Mouse (Mus musculus) ES-CJ7 (cell line): ENCODE data around the gene Milr1.
"Not testable (repeated sequence)": the region's sequence is repeated elsewhere in the genome, so short reads cannot be mapped to it uniquely, and the experiment has no call there.

Source experiments
- DNase-seq: peaks from one replicate; pipeline ENCODE4 v3.0.0; 2011; ENCODE audit warnings: low read depth, low spot score

Milr1 gene

DNA sequence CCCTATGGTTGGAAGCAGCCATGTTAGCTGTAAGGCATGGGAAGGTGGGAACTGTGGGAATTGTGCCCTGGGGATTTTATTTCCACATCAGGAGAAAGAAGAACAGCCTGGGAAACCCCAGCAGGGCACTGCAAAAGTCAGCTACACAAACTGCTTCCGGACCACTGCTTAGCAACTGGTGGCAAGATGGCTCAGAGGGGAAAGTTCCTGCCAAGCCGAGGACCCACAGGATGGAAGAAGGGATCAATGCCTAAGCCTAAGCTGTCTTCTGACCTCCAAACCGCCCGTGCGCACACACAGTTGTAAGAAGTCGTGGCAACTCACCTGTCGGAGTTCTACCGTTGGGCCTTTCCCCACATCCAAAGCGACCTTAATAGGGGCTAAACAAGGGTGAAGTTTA, 22.0 kb downstream of the Milr1 start:
- no peak for DNase-seq

DNA sequence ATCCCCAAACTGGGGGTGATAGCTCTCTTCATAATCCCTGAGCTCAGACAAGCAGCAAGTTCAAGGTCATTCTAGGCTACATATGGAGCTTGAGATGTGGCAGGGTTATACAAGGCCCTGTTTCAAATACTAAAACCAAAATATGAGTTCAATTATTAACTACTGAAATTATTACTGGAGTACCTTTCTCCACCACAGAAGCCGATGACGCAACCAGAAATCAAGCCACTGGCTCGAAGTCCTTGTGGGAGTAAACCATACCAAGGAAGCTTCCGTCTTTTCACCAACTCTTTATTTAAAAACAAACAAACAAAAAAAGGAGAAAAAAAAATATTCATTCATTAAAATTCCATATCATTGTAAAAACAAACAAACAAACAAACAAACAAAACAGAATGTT, 25.9 kb downstream of the Milr1 start:
- no peak for DNase-seq

DNA sequence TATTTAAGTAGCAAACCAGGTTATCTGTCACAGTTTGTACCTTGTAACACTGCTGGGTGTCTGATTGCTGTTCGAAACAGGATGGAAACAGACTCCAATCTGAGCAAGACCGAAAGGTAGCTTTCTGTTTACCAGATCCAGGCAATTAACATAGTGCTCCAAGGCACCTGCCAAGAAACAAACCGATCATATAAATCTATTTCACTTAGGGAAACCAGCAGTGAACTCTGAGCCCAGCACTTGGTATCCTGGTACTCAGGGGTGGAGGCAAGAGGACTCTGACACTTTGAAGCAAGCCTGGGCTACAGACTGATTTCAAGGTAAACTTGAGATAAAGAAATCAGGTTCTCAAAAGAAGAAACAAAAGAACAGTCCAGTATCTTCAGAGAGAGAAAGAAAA, 26.4 kb downstream of the Milr1 start:
- no peak for DNase-seq

DNA sequence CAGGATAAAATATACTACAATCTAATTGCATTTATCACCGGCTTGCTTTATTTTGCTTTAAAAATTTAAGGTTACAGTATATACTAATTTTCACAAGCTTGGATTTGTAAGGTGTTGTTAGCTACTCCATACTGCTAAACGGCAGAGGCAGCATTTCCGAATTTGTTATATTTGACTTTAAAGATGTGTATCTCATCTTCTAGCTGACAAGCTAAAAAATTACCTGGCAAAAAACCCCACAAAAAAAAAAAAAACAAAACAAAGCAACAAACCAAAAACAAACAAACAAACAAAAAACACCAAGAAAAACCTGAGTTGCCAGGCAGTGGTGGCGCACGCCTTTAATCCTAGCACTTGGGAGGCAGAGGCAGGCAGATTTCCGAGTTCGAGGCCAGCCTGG, 27.1 kb downstream of the Milr1 start:
- DNase-seq, result no peak

DNA sequence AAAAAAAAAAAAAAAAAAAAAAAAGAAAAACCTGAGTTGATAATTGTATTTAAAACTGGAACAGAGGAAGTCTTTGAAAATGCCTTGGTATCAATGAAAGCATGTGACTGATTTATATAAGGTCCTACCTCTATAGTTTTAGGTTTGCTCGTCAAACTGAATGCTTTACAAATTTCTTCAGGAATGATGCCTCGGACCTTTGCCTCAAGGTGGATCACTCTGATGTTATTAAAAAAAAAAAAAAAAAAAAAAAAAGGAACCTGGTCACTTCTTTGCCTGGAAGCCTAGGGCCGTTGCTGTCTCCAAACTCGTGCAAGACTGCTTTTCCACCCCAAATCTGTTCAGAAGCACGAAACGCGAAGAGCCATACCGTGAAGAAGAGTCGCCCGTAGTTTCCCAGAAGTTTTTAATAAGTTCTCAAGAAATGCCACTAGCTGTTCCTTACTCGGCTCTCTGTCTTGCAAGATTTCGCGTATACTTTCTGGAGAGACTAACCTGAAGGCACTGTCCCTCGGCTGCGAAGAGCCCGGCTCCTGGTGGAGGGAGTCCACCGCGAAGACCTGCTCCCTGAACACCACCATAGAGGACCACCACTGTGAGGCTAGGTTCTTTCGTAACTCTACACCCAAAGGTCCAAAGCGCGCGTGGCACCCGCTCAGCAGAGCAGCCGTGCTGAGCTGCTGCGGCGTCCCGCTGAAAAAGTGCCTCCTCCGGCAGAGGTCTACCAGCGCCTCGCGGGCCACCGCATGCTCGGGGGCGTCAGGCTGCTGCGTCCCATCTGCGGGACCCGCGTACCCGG, 27.8 kb downstream of the Milr1 start:
- no peak for DNase-seq

DNA sequence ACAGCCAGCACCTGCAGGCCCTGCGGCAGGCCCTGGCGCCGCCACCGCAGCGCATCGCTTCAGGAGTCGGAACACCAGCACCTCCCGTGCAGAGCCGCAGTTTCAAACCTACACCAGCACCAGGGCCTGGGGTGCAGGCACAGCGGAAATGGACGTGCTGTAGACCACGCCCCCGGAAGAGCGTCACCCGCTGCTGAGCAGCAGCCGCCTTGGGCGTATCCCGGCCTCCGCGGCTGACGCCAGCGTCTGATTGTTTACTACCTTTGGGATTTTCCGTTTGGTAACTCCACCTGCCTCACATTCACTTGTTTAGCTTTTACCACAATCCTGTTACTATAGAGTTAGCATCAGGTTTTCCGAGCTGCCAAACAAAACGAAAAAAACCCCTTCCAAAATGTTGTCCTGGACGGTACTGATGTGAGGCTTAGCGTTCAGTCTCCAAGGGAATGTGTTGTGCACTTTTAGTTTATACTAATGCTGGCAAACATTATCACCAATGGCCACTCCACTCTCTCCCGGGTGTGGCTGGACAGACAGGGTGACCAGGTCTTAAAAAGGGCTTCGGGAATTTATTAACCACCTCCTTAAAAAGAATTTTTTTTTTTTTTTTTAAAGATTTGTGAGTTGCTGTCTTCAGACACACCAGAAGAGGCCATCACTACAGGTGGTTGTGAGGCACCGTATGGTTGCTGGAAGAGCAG, 28.5 kb downstream of the Milr1 start, which contains the start of gene Polg2:
Gene Polg2 (minus strand): TSS at position 150 of the 701 bp plus-strand sequence.
- peak; percentile 94 for DNase-seq

DNA sequence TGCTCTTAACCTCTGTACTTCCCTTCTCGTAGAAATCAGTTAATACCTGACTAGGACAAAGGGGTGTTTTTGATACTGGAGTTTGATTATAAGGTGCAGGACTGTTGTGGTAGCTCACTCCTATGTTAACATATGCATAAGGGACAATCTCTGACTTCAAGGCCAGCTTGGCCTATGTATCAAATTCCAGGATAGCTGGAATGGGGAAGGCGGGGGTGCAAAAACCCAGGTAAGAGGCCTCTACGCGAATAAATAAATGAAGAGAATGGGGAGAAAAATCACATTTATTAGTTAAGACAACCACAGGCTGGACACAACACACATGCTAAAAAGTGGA, 29.0 kb downstream of the Milr1 start:
- no peak for DNase-seq

DNA sequence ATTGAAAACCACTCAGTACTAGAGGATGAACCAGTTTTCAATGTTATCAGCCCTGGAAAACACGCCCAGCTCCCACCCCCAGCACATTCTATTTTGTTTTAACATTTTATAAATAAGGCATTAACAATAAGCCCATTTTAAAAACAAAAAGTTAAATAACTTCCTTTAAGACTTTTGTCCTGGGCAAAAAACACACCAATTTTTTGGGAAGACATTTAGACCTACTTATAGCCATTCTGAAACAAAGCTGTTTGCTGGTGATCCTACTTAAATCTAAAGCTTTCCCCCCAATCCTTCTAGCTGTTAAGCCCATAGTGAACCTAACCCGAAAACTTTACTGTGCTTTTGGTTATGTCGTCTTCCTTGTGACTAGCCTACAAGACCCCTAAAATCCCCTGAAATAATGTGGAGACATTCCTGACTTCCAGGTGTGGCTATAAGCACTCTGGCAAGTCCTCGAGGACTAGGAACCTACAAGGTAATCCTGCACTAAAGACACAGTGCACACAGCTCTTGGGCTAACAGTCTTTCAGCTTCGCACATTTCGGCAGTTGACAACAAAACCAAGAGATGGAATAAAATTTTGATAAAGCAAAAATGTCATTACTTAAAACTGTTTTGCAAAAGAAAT, 29.7 kb downstream of the Milr1 start:
- DNase-seq, result no peak

DNA sequence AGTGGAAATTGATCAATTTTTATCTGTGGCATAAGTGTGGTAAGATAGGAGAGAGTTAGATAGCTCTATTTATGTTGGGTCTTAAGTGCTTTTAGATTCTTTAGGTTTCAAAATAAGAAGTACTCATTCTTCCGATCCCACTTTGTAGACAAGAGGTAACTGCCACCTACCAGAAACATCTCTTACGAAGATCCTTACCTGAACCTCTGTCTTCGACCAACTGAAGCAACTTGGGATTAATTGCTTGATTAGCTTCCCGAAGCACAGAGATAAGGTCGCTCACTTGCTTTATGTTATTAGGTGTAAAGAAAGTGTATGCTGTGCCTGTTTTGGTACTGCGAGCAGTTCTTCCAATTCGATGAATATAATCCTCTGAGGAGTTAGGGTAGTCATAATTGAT, 31.2 kb downstream of the Milr1 start:
- not testable (repeated sequence) for DNase-seq

DNA sequence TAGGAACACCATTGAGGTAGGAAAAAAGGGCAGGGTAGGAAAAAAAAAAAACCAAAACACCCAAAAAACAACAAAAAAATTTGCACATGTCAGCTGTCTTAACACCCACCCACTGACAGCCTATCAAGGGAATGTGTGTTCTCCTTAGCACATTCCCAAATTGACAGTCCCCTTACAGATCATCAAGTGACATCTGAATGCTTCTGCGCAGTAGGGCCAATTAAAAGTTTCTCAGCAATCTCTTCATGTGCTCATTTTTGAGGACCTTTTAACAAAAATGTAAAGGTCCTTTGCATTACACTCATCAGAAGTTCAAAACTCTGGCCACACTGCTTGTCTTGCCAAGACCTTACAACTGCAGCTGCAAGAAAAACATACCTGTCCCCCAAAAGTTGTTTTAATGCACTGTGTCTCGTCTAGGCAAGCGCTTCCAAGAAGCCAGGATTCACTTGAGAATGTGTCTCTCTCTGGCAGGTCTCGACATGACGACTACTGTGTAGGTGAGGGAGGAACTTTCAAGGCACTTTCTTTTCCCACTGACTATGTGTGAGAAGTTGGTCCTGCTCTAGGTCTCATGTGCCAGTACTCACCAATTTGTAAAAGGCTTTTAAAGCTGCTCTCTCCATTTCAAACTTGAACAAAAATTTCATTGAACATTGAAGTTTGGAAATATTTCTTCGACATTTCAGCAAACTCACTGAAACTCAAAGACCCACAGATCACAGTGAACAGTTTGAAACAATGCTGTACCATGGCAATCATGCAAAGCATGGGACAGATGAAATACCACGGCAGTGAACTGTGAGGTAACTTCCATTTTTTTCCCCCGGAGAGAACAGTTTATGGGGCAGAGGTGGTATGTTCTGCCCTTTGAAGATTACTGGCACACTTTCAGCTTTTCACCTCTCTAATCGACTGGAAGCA, 32.1 kb downstream of the Milr1 start:
- no peak for DNase-seq

DNA sequence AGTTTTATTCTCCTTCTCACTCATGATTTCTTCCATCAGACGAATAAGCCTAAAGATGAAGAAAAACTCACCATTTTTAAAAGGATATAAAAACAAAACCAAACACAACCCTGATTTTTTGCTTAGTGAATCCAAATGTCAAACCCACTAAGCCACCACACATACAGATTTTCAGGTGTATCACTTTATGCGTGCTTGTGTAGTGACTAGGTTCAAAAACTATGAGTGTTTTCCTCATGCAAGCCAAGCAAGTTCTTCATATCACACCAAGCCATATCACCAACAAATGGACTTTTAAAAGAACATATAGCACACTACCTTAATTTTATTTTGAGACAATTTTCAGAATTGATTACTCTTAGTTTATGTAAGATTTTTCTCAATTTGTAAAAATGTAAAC, 33.5 kb downstream of the Milr1 start:
- DNase-seq, result no peak

DNA sequence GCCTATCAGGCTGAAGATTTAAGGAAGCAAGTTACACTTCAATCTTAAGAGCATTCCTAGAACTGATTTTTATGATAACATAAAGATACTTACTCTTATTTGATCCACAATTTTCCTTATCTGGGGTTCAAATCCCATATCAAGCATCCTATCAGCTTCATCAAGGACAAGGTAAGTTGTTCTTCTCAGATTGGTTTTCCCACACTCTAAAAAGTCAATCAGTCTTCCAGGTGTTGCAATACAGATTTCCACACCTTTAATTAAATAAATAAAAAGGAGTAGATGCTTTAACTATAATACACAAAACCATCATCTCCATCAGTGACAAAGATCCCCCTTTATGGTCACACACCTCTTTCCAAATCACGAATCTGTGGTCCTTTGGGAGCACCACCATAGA, 34.0 kb downstream of the Milr1 start:
- no peak for DNase-seq

DNA sequence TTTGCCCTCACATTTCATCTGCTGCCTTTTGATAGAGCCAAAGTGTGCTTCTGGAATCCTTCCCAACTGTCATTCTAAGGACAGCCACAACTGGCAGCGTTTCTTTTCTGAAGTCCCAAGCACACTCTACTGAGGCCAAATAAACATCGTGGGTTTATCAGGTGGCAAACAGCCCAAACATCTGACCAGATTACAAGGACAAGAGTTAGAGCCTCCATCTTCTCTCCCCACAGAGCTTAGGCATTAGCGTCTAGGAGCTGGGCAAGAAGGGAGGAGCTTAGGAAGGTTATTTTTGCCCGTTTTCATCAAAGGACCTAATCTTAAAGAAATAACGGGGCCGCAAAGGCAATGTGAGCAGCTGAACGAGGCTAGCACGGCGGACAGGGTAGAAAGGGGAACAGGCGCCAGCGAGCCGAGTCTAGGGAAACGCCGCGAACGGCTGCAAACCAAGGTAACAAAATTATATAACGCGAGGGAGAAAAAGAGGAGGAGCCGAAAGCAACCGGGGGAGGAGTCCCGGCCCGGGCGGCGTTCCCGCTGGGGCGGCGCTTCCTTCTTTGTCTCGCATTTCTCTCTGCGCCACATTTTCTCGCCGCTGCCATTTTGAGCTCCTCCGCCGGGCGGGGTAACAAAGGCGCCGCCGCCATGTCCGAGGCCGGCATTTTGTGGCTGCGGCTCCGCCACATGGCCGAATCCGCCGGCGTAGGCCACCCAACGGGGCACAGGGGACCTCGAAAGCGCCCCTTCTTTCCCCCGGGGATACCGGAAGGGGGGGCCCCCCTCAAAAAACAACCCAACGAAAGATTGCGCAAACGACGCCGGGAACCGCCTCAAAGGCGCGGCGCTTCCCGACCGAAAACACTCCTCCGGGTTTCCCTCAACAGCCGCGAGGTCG, 36.4 kb downstream of the Milr1 start:
- peak; percentile 81 for DNase-seq

DNA sequence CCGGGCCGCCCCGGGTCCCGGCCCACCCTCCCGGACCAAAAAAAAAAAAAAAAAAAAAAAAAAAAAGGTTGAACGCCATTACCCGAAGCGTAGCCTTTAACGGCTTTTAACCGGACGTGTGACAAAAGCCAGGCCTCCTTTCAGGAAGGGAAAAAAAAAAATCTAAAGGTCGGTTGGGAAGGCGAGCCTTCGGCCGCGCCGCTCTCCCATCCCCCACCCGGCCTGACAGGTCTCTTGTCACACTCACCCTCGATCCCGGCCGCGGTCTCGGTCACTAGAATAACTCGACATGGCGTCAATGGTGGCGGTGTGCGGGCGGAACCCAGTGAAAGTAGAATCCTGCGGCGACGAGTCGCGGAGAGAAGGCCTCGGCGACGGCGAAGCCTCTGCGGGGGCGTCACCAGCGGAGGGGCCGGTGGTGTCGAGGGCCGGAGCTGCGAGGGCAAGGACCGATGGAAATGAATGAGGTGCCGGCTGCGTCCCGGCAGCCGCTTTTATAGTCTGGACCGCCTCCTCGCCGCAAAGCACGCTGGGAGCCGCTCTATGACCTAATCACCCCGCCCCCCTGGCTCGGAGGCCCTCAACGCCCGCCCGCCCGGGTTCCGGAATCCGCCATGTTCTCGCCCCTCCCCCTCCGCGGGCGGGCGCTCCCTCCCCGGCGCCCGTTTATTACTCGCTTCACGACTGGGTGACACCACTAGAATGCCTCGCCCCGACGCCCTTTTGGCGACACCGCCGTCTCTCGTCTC, 37.2 kb downstream of the Milr1 start:
- peak; percentile 96 for DNase-seq

DNA sequence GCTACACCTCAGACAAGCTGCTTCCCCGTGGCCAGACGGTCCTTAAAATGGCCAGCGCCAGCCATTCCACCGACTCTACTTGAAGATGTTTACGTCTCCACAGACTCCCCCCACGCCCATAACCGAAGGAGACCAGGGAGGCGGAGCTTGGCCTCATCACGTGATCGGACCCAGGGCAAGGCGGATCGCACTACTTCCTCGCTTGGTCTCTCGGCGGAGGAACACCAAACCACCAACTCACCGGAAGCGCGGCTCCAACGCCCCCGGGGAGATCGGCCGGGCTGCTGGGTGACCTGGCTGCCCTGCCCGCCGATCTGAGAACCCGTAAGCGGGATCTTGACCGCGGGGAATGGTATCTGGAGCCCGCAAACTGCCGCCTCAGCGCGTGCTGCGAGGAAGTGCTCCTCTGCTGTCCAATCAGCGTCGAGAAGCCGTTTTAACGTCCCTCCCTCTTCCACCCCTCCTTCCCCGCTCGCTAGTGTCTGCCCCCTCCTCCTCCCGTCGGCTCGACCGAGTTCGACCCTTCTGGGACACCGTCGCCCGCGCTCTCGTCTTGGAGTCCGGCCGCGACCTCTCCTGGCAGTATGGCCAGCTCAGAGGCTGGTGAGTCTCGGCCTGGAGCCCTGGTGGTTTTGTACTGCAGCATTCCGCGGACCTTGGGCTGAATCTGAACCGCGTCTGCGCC, 37.9 kb downstream of the Milr1 start, which contains the start of the genes Ddx5 and Cep95:
Gene Ddx5 (minus strand): TSS at position 411 of the 685 bp plus-strand sequence.
Gene Cep95 (plus strand): TSS at position 478 of the 685 bp plus-strand sequence.
- DNase-seq, result peak; percentile 99

DNA sequence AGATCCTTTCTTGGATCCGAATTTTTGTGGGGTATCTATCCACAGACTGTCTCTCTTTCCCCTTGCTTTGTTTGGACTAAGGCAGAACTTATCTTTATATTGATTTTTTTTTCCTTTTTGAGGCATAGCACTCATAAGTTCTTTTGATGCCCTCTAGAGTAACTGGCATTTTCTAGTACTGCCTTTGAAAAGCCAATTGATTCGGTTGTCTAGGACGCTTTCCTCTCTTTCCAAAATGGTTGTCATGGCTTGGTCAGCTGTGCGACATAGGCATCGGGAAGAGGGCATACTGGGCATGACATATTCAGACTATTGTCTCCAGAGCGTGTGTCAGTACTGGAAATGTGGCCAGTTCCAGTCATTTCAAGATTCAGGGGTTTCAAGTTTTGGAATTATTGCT, 38.6 kb downstream of the Milr1 start:
- no peak for DNase-seq

DNA sequence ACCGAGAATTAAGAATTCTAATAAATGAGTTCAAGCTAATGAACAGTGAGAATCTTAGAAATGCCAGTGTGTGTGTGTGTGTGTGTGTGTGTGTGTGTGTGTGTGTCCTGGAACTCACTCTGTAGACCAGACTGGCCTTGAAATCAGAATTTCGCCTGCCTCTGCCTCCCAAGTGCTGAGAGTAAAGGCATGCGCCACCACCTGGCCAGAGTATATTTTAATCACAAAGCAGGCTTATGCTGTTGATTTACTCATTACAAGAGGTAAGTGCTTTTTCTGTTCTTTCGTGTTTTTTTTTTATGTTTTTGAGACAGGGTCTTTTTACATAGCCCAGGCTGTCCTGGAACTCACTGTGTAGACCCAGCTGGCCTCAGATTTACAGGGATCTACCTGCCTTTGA, 42.8 kb downstream of the Milr1 start:
- DNase-seq, result peak; percentile 48

DNA sequence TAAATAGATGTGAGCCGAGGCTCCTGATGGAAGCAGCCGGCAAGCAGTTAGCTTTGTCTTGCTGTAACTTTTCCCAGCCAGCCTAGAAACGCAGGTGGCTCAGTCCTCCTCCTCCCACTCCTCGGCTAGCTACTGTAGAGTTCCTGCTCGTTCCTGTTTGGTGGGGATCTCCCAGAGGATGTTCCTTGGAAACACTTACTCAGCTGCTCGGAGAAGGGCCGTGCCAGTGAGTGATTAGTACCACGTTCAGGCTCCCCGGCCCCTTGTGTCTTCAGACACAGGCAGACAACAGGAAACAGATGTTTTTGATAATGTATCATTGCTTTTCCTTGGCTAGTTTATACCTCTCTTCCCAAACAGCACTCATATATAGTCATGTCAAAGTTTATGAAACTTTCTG, 44.7 kb downstream of the Milr1 start:
- DNase-seq, result no peak

DNA sequence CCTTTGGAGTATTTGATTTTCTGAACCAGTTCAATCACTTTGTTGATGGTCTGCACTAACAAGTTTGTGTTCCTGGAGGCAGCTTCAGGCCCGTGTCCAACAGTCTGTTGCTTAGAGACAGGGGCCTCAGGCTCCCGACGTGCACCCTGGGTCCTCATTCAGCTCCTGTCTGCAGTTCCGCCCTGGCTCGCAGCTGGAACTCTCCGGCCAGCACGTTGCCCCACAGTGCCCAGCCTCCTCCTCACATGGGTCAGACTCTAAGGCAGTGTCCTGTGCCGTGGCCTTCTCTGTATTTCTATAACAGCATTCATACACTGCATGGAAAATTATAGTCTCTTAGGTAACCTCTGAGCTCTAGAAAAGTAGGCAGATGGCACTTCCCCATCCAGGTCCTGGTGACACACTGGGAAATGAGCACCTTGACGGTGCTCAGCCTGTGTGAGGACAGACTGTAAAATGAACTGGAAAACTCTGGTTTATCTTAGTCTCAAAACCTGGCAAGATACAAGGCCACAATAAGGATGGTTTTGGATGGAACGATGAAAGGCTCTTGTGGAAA, 51.1 kb downstream of the Milr1 start:
- no peak for DNase-seq
